Mouse (Mus musculus): ENCODE results near the gene Epb41l1.
A peak's percentile ranks its signal among the peaks of the same experiment; 100 is the strongest.

The Epb41l1 gene

DNA sequence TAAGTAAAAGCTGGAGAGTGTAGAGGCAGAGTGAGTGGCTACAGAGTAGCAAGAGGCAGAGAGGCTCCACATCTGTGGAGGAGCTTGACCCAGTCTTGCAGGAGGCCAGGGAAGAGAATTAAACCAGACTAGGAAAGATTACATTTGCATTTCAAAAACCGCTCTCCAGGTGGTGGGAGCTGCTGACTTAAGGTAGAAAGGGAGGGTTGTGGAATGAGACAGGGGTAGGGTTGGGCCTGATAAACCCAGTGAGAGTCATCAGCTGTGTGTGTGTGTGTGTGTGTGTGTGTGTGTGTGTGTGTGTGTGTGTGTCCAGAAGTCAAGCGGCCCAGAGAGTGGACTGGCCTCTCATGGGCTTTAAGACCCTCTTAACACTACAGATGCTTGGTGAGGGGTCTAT is 4.9 kb downstream of the Epb41l1 start:
- no peak for DNase-seq (ENCODE audit: low spot score)

DNA sequence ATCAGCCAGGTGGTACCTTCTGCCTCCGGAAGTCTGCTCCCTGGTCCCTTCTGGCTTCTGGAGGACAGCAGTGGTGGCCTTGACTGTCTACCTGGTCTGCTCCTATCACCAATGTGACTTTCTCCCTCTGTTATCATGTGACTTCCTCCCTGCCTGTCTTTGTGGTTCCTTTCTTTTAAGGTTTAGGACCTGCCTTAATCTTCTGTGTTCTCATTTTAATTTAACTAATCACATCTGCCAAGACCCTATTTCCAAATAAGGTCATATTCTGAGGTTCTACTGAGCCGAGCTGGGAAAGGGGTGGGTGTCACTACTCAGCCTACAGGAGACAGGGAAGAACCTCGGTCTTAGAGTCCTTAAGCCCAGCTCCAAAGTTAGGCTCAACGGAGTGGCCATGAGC is 5.4 kb downstream of the Epb41l1 start:
- no peak for DNase-seq (ENCODE audit: low spot score)

DNA sequence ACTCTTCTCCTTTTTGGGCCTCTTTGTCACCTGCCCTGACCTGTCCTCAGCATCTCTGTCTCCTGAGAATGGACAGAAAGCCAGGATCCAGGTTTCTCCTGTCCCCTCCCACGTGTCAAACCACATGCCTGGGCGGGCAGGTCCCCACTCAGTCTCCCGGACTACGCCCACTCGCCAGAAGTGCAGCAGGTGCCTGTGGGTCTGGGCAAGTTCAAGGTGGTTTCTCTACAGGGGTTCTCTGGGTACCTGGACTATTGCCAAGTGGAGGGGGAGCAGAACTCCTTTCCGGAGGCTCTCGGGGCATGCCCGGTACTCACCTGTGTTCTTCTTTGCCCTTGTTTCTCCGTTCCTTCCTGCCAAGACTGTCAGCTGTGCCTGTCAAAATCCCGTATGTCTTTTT is 9.1 kb downstream of the Epb41l1 start:
- DNase-seq (ENCODE audit: low spot score) = no peak

GRCm38 (mm10) chr2:156430326-156430725 is 9.6 kb downstream of the Epb41l1 start:
- no peak for DNase-seq (ENCODE audit: low spot score)

- no peak for DNase-seq (ENCODE audit: low spot score)
These were observed 10.7 kb downstream of the Epb41l1 start for GRCm38 (mm10) chr2:156431409-156431808.

GRCm38 (mm10) chr2:156432086-156432485 is 11.4 kb downstream of the Epb41l1 start:
- DNase-seq (ENCODE audit: low spot score) = no peak

DNA sequence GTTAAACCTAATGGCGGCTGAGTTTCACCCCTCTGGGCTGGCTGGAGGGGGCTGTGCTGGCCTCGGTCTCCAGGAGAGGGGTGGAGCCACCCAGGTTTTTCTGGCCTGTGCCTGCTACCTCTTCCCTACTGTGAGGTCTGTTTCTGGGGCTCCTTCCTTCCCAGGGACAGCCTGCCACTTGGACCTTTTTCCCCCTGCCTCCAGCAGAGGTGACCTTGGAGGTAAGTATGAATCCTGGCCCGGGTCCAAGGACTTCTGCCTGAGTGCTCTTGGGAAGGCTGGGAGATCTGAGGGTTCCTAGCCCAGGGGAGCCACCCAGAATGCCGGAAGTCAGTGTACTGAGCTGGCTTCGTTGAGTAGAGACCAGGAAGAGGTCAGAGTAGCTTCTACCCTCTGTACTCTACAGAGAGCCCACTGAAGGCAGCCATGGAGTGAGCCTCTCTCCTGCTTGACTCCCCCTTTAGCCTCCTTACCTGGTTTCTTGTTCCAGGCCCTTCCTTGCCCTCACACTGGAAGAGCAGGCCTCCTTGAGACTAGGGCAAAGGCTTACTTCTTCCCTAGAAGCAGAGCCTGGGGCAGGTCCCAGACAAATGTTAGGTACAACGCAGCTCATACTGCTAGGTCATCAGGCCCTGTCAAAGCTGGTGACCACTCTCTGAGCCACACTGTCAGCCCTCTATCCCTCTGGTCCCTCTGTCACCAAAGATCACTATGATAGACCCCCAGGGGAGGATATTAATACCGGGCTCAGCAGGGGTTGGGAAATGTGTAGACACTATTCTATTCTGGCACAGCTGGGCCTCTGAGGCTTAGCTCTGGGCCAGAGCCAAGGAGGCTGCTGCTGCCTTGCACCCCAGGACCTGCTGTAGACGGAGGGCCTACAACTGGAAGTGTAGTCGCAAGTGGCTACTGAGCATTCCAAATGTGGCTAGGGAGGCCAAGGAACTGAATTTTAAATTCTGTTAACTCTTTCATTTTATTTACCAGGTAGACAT is 12.5 kb downstream of the Epb41l1 start:
- peak; percentile 69 for DNase-seq (ENCODE audit: low spot score)

DNA sequence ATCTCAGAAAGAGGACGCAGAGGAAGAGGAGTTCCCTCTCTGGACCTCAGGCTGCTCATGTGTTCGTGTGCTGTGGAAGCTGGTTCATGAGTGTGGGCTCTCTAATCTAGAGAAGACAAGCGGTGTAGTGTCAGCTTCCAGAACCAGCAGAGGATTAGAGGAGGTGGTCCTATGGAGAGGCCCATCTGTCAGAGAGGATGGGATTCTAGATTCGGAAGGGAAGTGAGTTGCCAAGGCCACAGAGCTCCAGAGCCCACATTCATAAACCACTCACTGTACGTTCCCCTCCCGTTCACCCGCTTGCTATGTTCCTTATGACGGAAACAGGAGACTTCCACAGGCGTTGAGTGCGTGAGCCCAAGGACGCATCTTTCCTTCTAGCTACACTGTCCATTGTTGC is 16.9 kb downstream of the Epb41l1 start:
- no peak for DNase-seq (ENCODE audit: low spot score)

DNA sequence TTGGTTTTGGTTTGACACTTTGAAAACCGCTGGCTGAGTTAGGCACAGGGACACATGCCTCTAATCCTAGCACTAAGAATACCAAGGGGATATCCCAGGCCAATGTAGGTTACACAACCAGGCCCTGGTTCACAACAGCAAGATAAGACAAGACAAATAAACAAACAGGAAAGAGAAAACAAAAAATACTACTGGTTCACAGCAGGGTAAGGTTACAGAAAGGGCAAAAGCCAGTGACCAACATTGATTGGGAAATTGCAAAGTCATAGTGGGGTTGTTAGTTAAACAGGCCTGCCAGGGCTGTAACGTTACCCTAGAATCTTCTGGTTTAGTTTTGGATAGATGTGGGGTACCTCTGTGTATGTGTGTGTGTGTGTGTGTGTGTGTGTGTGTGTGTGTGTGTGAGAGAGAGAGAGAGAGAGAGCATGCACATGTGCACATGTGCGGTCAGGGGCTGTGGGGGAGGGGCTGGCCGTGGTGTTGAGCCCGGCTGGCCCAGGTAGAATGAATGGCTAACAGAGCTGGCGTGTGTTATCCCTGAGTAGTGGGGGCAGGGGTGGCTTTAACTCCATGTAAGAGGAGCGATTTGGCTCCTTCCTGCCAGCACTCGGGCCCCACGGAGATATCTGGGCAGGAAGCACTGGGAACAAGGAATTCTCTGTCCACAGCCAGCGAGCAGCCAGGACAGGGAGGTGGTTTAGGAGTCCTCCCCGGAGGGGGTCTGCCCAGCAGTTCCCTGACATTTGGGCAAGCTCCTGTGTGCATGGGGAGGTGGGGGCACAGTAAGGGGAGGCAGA is 19.2 kb downstream of the Epb41l1 start:
- DNase-seq (ENCODE audit: low spot score) = no peak

GRCm38 (mm10) chr2:156441909-156442308 is 21.2 kb downstream of the Epb41l1 start:
- DNase-seq (ENCODE audit: low spot score) = no peak

- no peak for DNase-seq (ENCODE audit: low spot score)
These were observed 22.6 kb downstream of the Epb41l1 start for GRCm38 (mm10) chr2:156443323-156443722.

GRCm38 (mm10) chr2:156446489-156447035 is 25.9 kb downstream of the Epb41l1 start:
- DNase-seq (ENCODE audit: low spot score) = no peak

DNA sequence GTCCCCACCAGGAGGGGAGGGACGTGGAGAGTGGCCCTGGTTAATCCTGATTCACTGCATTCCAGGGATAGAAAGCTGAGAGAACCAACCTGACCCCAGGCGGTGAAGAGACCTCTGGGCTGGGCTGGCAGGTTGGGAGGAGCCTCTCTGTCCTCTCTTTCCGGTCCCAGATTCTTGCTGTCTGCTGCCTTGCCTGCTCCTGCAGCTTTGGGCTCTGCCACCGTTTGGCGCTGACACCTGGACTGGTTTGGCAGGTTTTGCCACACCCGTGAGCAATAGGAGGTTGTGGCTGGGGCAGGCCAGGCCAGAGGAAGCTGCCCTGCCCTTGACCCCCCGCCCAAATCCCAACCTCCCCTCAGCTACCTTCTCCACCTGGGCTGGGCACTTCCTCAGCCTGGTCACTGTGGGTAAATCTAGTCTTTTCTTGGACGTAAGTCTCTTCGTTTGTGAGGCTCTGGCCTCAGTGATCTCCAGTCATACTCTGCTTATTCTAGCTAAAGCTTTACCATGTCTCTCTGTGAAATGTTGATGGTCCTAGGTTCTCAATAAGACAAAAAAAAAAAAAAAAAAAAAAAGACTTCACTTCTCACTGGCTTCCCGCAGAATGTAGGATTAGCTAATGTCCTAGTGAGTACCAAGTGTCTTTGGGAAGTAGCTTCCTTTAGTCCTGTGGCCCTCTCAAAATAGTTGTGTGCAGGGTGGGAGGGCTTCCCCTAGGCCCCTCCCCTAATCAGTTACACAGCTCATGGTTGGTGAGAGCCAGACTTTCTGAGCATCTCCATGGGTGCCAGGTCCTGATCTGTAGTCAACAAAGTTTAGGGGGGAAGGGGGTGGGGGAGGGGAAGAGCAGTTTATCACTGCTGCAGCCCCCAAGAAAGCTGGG is 26.9 kb downstream of the Epb41l1 start:
- no peak for DNase-seq (ENCODE audit: low spot score)

- DNase-seq (ENCODE audit: low spot score) = no peak
These were observed 30.8 kb downstream of the Epb41l1 start for GRCm38 (mm10) chr2:156451225-156452148.

GRCm38 (mm10) chr2:156452149-156452536 is 31.4 kb downstream of the Epb41l1 start:
- no peak for DNase-seq (ENCODE audit: low spot score)

GRCm38 (mm10) chr2:156453822-156454221 is 33.1 kb downstream of the Epb41l1 start:
- peak; percentile 58 for DNase-seq (ENCODE audit: low spot score)

DNA sequence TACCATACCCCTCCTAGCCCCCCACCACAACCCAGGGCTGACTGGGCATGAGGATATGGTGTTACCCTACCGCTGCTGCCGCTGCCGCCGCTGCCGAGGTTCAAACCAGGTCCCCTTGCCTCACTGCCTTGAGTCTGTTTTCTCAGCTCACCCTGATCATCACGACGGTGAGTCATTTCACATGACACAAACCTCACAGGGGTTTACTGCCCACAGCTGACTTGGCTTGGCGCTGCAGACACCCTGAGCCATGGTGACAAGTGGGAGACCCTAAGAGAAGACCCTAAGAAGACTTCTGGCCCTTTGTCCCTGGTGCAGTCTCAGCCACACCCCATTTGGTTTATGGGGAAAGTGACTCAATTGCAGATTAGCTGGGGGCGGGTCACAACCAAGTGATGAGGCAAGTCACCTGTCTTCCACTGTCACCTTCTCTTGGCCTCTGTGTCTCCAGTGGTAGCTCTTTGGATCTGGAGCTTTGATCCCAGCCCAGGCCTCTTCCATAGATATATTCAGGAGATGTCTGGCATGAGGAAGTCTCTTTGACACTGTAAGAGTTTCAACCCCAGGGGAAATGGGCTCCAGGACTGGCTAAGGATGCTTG is 34.9 kb downstream of the Epb41l1 start:
- no peak for DNase-seq (ENCODE audit: low spot score)

DNA sequence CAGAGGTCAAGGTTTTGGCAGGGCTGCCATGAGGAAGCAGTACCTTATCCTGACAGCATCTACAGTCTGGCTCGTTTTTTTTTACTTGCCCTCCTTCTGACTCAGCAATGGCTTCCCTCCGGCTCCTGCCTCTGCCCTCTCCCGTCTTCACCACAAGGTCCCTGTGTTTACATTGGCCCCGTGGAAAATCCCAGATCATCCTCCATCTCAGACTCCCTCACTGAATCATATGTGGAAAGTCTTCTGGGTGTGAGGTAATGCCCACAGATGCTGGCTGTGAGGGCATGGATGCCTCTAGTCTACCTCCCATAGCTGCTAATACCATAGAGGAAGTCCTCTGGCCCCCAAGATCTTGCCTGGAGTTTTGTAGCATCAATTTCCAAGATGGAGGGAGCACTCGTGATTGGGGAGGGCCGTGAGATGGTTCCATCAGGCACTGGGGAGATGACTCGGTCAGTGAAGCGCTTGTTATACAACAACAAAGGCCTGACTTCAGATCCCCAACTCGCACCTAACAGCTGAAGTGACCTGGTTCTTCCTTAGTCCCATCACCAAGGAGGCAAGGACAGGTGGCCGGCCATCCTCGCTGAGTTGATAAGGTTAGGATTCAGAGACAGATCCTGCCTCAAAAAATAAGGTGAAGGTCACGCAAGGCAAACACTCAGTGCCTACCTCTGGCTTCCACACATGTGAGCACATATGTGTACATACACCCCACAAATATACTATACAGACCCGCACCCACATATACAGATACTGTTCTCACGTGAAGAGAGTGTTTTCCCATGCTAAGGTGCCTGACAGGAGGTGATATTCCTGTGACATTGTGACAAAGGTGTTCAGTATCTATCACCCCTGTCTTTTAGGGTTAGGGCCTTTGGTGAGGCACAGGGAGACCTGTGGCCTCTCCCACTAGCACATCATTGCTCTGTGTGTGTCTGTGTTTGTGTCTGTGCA is 36.0 kb downstream of the Epb41l1 start:
- DNase-seq (ENCODE audit: low spot score) = no peak

- peak; percentile 50 for DNase-seq (ENCODE audit: low spot score)
These were observed 36.6 kb downstream of the Epb41l1 start for GRCm38 (mm10) chr2:156457343-156457717.

All from ovary, postnatal 36 days (tissue).